Mouse (Mus musculus) layer of hippocampus, adult 2 months (tissue): ENCODE results near the gene Dcakd. TPM values are rescaled to one million over a fixed set of nuclear protein-coding genes. Genes with fewer than 3 reads are reported as not detected.

ENCODE experiments used
- DNase-seq, 2 experiments: peaks; one replicate each; pipeline ENCODE4 v3.0.0; 2022; ENCODE audit warnings: low spot score in 2 of 2
- H3K27ac ChIP-seq: fragments of 200-600 bp; 2 replicates; pipeline ENCODE4 v1.8.1; 2022
- H3K4me3 ChIP-seq: fragments of 200-600 bp; 2 replicates; pipeline ENCODE4 v1.8.1; 2022; ENCODE audit warnings: mild to moderate bottlenecking
- CTCF ChIP-seq: fragments of 200-600 bp; conservative IDR thresholded peaks from 2 replicates; pipeline ENCODE4 v1.8.1; 2022; ENCODE audit warnings: antibody characterized with exemption, mild to moderate bottlenecking, moderate library complexity
- long read RNA-seq, 2 experiments: library from polyadenylated mRNA; stranded (forward); transcript quantifications; one replicate each; pipeline ENCODE4 v2.0.0; 2021; ENCODE audit warnings: borderline mapping rate in 2 of 2
- total RNA-seq, 2 experiments: library from RNA; stranded (reverse); gene quantifications; 2 replicates each; pipeline ENCODE4 v1.2.3; 2021

Dcakd gene
- total RNA-seq = 10 to 100 TPM; 77.1 to 80.3 TPM
- long read RNA-seq, experiment 1, transcript Dcakd-201 (5 exons, 1,744 nt) = major isoform, 51 of 61 reads
- long read RNA-seq, experiment 1, partial matches to known transcripts = 7 of 61 reads
- long read RNA-seq, experiment 1, other reads (novel, unspliced or antisense) = 3 of 61 reads
- long read RNA-seq, experiment 2, transcript Dcakd-201 (5 exons, 1,744 nt) = major isoform, 91 of 102 reads
- long read RNA-seq, experiment 2, partial matches to known transcripts = 2 of 102 reads
- long read RNA-seq, experiment 2, other reads (novel, unspliced or antisense) = 7 of 102 reads

DNA sequence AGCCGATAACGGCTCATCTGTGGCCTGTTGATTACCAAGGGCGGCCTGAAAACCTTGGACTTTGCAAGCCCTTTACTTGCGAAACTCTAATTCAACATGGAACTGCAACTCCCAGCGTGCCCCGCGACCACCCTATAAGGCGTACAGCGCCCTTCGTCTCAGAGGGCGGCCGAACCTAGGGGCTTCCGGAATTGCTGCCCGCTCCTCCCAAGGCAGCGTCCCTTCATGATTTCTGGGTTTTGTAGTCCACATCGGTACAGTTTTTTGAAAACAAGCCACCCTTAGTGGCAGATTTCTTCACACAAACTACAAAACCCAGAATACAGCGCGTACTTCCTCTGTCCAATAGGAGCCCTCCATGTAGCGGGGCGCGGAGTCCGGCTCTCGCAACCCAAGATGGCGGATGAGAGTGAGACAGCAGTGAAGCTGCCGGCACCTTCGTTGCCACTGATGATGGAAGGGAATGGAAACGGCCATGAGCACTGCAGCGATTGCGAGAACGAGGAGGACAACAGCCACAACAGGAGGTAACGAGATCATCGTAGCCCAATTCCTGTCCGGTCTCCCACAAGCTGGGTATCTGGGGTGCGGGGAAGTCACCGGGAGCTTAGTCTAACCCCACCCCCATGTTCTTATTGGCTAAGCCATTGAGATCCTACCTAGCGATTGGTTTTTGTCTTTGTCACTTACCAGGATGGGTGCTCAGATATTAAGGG, at the start of gene Dcakd, which contains the start of gene Nmt1:
TSS of gene Dcakd (minus strand) at position 158 of the 716 bp plus-strand sequence.
TSS of gene Nmt1 (plus strand) at position 15 of the 716 bp plus-strand sequence.
- H3K27ac ChIP-seq = peak within 1 kb of the TSS; percentile 98

DNA sequence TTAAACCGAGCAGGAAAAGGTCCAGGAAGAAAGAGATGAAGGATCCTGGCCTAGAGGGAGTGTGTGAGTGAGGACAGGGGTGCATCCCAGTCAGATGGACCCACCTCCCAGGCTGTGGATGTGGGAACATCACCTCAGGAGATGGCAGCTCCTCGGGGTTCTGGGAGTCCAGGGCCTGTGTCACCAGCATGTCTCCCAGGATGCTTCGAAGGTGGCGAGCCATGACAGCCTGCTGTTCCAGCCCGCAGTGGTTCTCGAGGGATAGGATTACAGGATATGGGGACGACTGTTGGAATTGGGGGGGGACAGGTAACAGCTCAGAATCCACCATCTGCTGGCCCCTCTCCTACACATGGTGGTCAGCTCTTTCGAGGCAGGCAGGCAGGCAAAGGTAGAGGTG, 48.4 kb upstream of the Dcakd start:
- DNase-seq = no peak
- Histone ChIP-seq H3K27ac (no peak overlapping the region), H3K4me3 (no peak overlapping the region)
- TF ChIP-seq CTCF = no peak

More for the DNA sequence above, at the start of gene Dcakd, which contains the start of gene Nmt1:
- no peak; the same call in 1 of the 2 replicates for TF ChIP-seq CTCF
- DNase-seq = peak; percentile 89 to 98
- peak within 1 kb of the TSS; percentile 68 for H3K4me3 ChIP-seq

DNA sequence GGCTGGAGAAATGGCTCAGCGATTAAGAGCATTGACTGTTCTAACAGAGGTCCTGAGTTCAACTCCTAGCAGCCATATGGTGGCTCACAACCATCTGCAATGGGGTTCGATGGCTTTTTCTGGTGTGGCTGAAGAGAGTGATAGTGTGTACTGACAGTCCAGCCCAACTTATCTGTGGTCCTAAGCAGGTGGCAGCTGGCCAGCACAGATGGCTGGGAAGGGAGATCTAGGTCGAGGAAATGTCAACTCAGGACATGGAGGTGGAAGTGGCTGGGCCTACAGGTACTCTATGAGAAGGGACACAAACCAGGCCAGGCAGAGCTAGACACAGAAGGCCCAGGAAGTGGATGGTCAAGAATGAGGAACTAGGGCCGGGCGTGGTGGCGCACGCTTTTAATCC, 47.9 kb upstream of the Dcakd start:
- Histone ChIP-seq H3K27ac (no peak overlapping the region), H3K4me3 (no peak overlapping the region)
- DNase-seq = no peak
- no peak for TF ChIP-seq CTCF

DNA sequence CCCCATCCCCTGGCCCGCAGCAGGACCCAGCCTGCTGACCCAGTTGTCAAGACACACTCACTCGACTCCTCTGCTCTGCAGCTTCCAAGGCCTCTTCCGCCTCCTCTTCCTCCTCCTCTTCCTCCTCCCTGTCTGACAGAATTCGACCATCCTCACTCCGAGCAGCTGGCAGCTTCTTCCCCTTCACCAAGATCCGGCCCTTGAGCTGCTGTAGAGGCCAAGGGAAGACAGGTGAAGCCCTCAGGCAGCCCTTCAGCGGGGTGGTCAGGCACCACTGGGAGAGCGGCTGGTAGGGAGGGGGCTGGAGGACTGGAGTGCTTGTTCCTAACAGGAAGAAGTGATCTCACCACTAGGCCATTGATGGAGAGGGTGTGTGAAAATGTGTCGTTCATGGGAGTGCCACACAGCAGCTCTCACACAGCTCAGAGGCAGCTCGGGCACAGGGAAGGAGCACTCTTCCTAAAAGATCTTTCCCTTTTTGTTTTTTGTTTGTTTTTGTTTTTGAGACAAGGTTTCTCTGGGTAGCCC, 46.7 kb upstream of the Dcakd start:
- H3K4me3 ChIP-seq = no peak overlapping the region
- no peak for TF ChIP-seq CTCF
- DNase-seq = no peak
- H3K27ac ChIP-seq = peak overlapping the region; percentile 3; the same call in 1 of the 2 replicates

DNA sequence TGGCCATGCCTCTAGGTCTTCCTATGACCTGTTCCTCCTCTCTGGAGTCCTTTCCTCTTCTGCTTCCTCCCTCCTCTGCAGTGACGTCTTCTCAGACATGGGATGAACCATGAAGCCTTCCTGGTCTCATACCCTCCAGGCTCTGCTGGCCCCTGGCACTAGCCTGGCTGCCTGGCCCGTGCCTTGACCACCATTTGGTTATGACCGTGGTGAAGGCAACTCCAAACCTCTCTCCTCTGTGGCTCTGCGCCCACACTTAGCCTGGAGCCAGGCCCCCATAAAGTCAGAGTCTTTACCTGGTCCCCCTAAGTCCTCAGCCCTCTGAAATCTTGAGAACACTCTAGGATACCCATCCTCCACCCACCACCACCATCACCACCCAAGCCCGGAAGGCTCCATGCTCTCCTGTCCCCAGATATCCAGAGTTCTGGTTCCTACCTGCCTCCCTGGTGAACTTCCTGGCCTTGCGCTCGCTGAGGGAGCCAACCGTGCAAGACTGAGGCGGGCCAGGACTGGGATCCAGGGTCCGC, 46.1 kb upstream of the Dcakd start:
- no peak for DNase-seq
- no peak overlapping the region; the same call in 1 of the 2 replicates for H3K27ac ChIP-seq
- TF ChIP-seq CTCF = no peak

DNA sequence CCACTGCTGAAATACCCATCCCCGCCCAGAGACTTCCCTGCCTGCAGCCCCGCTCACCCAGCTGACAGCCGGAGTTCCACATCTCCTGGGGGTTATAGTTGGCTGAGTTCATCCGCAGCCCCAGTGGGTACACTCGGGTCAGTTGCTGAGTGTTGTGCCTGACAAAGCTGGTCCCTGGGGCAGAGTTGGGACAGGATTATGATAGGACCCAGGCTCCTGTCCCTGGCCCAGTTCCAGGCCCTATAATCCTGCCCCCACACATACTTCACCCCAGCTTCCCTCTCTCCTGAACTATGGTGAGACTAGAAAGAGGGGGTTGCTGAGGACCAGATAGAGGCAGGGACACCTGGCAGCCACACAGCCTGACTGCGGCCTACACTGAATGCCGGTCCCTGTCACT, 45.5 kb upstream of the Dcakd start:
- Histone ChIP-seq H3K27ac (no peak overlapping the region), H3K4me3 (no peak overlapping the region)
- peak in 1 of 2 experiments; percentile 9 for DNase-seq
- no peak for TF ChIP-seq CTCF

More for the DNA sequence above, 46.1 kb upstream of the Dcakd start:
- no peak overlapping the region for H3K4me3 ChIP-seq

DNA sequence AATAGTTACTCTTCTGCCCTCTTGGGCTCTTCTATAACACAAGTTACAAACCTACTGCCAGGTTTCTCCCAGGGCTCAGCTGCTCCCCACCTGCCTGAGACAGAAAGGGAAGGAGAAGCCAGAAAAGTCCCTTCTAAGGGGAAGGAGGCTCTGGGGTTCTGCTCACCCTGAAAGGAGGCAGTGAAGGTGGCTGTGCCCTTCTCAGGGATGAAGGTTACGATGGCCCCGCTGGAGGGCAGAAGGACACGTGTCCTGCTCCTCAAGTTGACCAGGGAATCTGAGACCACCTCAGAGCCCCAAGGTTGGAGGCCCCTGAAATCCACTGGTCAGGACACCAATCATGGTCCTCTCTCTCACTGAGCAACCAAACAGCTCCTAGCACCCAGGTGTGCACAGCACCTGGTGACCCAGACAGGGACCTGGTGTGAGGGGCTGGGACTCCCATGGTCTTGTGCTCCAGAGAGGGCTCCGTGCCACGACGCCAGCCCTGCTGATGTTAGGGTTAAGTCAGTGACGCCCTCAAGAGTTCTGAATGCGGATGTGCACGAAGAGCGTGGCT, 42.3 kb upstream of the Dcakd start:
- Histone ChIP-seq H3K27ac (no peak overlapping the region), H3K4me3 (no peak overlapping the region)
- peak in 1 of 2 experiments; percentile 8 for DNase-seq
- TF ChIP-seq CTCF = no peak

DNA sequence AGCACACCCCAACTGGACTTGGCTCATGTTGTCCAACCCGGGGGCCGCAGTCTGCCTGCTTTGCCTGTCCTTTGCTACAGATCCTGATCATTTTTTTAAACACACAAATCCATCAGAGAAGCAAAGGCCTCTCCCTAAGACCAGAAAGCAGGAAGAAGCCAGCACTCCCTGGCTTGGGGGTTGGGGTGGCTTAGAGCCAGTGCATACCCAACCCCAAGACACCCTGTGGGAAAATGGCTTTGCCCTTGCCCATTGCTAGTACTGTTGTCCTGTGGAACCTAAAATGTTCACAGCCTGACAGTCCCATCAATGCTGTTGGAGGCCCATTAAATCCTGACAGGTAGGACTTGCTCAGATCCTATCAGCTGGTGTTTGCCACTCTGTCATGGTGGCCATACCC, 41.6 kb upstream of the Dcakd start:
- TF ChIP-seq CTCF = no peak
- H3K27ac ChIP-seq = no peak overlapping the region
- no peak overlapping the region for H3K4me3 ChIP-seq
- DNase-seq = peak in 1 of 2 experiments; percentile 8

DNA sequence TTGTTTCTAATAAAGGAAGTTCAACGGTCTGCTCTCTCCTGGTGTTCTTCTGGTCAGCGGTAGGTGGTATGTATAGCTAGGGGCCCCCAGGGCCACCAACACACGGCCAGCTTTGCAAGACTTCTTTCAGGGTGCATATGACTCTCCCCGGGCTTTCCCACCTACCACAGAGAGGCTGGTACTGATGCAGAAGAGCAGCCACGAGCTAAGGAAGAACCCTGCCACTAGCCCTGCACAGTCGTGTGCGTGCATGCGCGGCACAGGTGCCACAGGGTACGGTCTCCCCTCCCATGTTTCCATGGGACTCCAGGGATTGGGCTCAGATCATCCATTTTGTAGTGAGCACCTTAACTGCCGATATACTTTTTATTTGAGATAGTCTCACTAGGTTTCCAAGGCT, 40.8 kb upstream of the Dcakd start:
- Histone ChIP-seq H3K27ac (no peak overlapping the region), H3K4me3 (no peak overlapping the region)
- no peak for TF ChIP-seq CTCF
- peak in 1 of 2 experiments; percentile 6 for DNase-seq

DNA sequence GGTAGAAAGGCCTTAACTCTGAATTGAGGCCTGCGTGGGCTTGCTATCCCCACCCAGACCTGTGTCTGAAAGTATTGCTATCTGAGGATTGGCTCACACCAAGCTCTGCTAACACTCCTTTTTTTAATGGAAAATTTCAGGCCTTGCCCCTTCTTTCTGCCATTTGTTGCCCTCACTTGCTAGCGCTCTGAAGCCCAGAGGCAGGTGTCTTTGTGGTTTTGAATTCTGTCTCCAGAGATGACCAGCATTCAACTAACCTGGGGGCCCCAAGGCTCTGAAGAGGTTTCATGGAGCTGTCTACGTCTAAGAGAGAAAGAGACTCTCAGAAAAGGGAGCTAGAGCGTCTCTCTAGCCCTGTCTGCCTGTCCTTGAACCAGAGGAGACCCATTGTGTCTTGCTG, 40.1 kb upstream of the Dcakd start:
- peak in 1 of 2 experiments; percentile 9 for DNase-seq
- Histone ChIP-seq H3K4me3 (no peak overlapping the region), H3K27ac (peak overlapping the region; percentile 43; the same call in 1 of the 2 replicates)
- no peak for TF ChIP-seq CTCF

DNA sequence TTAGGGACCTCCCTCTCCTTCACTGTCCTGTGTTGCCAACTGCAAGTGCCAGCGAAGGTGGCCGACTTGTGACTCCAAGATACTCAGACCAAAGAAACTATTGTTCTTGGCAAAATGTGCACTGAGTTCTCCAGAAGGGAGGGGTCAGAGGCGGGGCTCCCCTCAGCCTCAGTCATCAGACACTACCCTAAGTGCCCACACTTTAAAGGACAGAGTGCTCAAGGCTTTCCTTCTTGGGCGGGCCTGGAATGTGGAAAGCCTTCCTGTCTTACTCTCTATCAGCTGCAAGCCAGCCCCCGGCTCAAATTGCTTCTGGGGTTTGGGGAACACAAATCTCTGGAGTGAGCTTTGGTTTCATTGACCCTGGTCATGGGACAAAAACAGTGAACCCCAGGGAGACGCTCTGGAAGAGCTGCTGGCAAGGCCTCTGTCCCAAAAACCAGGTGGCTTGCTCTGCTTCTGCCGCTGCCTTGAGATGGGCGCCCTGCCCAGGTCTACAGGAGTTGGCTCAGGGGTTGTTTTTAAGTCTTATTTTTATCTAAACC, 39.4 kb upstream of the Dcakd start:
- TF ChIP-seq CTCF = no peak
- Histone ChIP-seq H3K27ac (peak overlapping the region; percentile 43; the same call in 1 of the 2 replicates), H3K4me3 (no peak overlapping the region)
- peak in 1 of 2 experiments; percentile 9 for DNase-seq

DNA sequence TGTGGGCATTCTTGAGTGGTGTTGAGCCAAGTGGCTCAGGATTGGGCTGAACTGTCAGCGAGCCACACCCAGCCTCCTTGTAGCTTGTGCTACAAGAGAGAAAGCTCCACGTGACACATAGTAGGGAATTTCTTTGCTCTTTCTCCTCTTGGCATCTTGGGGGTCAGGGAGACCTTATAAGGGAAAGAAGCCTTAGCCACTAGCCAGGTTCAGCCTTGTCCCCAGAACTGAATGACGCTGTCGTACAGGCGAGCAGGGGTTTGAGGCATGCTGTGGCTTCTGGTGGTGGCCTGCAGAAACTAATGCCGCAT, 38.9 kb upstream of the Dcakd start:
- Histone ChIP-seq H3K4me3 (no peak overlapping the region), H3K27ac (no peak overlapping the region; the same call in 1 of the 2 replicates)
- TF ChIP-seq CTCF = no peak
- peak in 1 of 2 experiments; percentile 8 for DNase-seq
